Mouse (Mus musculus): ENCODE measurements at regions not wholly inside any gene's neighbourhood (a gene's known extent, or its start where the extent isn't known, plus 50 kb on each side); places are given as distances from the start of the nearest gene placed in this dataset.

GRCm38 (mm10) chr4:52666768-52667480 lies 70.8 kb downstream of the Toporsl start:
- H3K27ac ChIP-seq (ENCODE audit: low read length), result no peak overlapping the region
- no peak overlapping the region for H3K4me2 ChIP-seq (ENCODE audit: low read length)
- no peaks in the 10 kb centered on the region for H3K27me3 ChIP-seq (ENCODE audit: control insufficient read depth, insufficient read depth, low read depth, low read length)
- H3K4me3 ChIP-seq (ENCODE audit: low read depth, low read length), result no peak overlapping the region
- no peaks in the 10 kb centered on the region for H3K36me3 ChIP-seq (ENCODE audit: control insufficient read depth, insufficient read depth, low read length)
- H3K4me1 ChIP-seq (ENCODE audit: control insufficient read depth, insufficient read depth, low read length), result no peaks in the 10 kb centered on the region
- no peak overlapping the region for H3K9ac ChIP-seq (ENCODE audit: low read depth, low read length)
- no peak for ATAC-seq
- no peaks in the 10 kb centered on the region for H3K9me3 ChIP-seq (replicated peaks; ENCODE audit: control insufficient read depth, low read length, poor library complexity, severe bottlenecking)
- WGBS, result 71% methylated on average over 5 of the region's 5 CpGs

DNA sequence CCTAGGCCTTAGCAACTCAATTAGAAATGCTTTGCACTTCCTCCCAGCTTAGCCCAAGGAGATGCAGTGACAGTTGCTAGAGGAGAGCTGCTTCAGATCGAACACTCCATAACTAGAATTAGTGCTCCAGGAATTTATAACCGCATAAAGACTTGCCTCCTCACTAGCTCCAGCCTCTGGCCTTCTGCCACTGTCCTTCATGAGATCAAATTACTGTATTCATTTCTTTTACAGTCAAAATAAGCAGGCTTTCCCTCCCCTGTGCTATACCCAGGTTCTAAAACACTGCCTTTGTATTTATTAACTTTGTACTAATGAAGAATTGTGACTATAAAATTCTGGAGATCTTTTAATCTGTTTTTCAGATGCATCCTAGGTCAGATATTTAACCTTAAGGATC lies 104.8 kb upstream of the Olfr275 start:
- no peaks in the 10 kb centered on the region for H3K4me1 ChIP-seq (ENCODE audit: control insufficient read depth, insufficient read depth, low read length)
- no peak overlapping the region for H3K4me2 ChIP-seq (ENCODE audit: low read length)
- no peak overlapping the region for H3K9ac ChIP-seq (ENCODE audit: low read depth, low read length)
- no peaks in the 10 kb centered on the region for H3K36me3 ChIP-seq (ENCODE audit: control insufficient read depth, insufficient read depth, low read length)
- no peaks in the 10 kb centered on the region for H3K27me3 ChIP-seq (ENCODE audit: control insufficient read depth, insufficient read depth, low read depth, low read length)
- no peak overlapping the region for H3K27ac ChIP-seq (ENCODE audit: low read length)
- no peaks in the 10 kb centered on the region for H3K9me3 ChIP-seq (replicated peaks; ENCODE audit: control insufficient read depth, low read length, poor library complexity, severe bottlenecking)
- no peak overlapping the region for H3K4me3 ChIP-seq (ENCODE audit: low read depth, low read length)
- ATAC-seq, result no peak
- 64% methylated on average over 2 of the region's 2 CpGs for WGBS

GRCm38 (mm10) chr4:52726203-52726602 lies 88.2 kb upstream of the Olfr275 start:
- 60% methylated on average over 6 of the region's 6 CpGs for WGBS
- Histone ChIP-seq H3K27ac (ENCODE audit: low read length) (peak overlapping the region; percentile 47), H3K4me3 (ENCODE audit: low read depth, low read length) (no peak overlapping the region), H3K4me1 (ENCODE audit: control insufficient read depth, insufficient read depth, low read length) (no peaks in the 10 kb centered on the region), H3K27me3 (ENCODE audit: control insufficient read depth, insufficient read depth, low read depth, low read length) (no peaks in the 10 kb centered on the region; the same call in 1 of the 2 replicates), H3K9me3 (replicated peaks; ENCODE audit: control insufficient read depth, low read length, poor library complexity, severe bottlenecking) (no peaks in the 10 kb centered on the region), H3K4me2 (ENCODE audit: low read length) (peak overlapping the region; percentile 32; the same call in 1 of the 2 replicates), H3K9ac (ENCODE audit: low read depth, low read length) (no peak overlapping the region), H3K36me3 (ENCODE audit: control insufficient read depth, insufficient read depth, low read length) (no peaks in the 10 kb centered on the region)
- peak; percentile 66; the same call in 1 of the 2 replicates for ATAC-seq

DNA sequence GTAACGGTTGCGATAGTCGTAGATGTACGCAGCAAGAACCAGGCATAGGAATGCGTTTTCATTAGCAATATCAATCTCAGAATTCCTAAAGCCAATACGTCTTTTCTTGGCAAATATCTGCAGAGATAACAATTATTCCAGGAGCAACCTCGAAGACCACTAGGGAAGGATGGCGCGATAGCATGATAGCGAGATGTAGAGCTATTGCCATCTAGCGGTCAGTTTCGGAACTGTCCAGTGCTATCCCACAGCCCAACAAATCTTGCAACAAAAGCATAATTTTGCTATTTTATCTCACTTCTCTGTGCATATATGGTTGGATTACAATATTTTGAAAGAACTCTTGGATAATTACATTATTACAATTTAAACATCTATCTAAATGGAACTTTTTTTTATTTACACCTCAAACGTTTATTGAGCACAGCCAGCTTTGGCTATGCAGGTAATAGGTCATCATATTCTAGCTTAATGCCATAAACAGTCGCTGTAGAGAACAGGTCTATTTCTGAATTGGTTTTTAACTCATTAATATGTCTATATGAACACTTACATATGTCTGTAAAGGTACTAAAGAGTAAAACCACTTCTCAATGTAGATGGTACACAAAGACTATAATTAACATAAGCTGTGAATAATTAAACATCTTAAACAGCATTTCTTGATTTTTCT lies 87.6 kb upstream of the Olfr275 start:
- Histone ChIP-seq H3K27ac (ENCODE audit: low read length) (peak overlapping the region; percentile 47), H3K9ac (ENCODE audit: low read depth, low read length) (no peak overlapping the region), H3K4me1 (ENCODE audit: control insufficient read depth, insufficient read depth, low read length) (no peaks in the 10 kb centered on the region), H3K9me3 (replicated peaks; ENCODE audit: control insufficient read depth, low read length, poor library complexity, severe bottlenecking) (no peaks in the 10 kb centered on the region), H3K36me3 (ENCODE audit: control insufficient read depth, insufficient read depth, low read length) (no peaks in the 10 kb centered on the region), H3K4me3 (ENCODE audit: low read depth, low read length) (no peak overlapping the region), H3K27me3 (ENCODE audit: control insufficient read depth, insufficient read depth, low read depth, low read length) (no peaks in the 10 kb centered on the region; the same call in 1 of the 2 replicates), H3K4me2 (ENCODE audit: low read length) (peak overlapping the region; percentile 32; the same call in 1 of the 2 replicates)
- ATAC-seq, result peak; percentile 89
- 23% methylated on average over 14 of the region's 14 CpGs for WGBS

DNA sequence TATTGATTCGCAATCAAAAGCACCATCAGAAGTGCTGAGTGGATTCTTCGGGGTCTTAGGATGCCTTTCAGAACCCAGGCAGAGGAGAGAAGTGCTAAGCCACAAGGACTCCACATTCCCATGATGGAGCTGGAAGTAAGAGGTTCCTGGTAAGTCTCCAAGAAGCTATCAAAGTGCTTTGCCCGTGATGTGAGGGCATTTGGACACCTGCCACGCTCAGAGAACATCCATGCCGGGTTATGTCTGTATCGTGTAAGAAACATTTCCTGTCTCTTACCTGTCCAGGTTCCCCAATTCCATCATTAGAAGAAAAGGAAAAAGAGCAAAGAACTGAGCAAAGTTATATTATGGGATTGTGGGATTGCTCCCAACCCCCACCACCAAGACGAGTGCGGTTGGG lies 81.3 kb upstream of the Olfr275 start:
- H3K4me2 ChIP-seq (ENCODE audit: low read length), result no peak overlapping the region
- no peak overlapping the region for H3K27ac ChIP-seq (ENCODE audit: low read length)
- 90% methylated on average over 8 of the region's 8 CpGs for WGBS
- H3K4me1 ChIP-seq (ENCODE audit: control insufficient read depth, insufficient read depth, low read length), result no peaks in the 10 kb centered on the region
- H3K4me3 ChIP-seq (ENCODE audit: low read depth, low read length), result no peak overlapping the region
- no peak for ATAC-seq
- no peaks in the 10 kb centered on the region for H3K36me3 ChIP-seq (ENCODE audit: control insufficient read depth, insufficient read depth, low read length)
- H3K9me3 ChIP-seq (replicated peaks; ENCODE audit: control insufficient read depth, low read length, poor library complexity, severe bottlenecking), result no peaks in the 10 kb centered on the region
- H3K9ac ChIP-seq (ENCODE audit: low read depth, low read length), result no peak overlapping the region
- no peaks in the 10 kb centered on the region; the same call in 1 of the 2 replicates for H3K27me3 ChIP-seq (ENCODE audit: control insufficient read depth, insufficient read depth, low read depth, low read length)

GRCm38 (mm10) chr4:52739543-52740474 lies 74.6 kb upstream of the Olfr275 start:
- Histone ChIP-seq H3K4me2 (ENCODE audit: low read length) (no peak overlapping the region), H3K4me1 (ENCODE audit: control insufficient read depth, insufficient read depth, low read length) (no peaks in the 10 kb centered on the region), H3K27ac (ENCODE audit: low read length) (no peak overlapping the region), H3K36me3 (ENCODE audit: control insufficient read depth, insufficient read depth, low read length) (no peaks in the 10 kb centered on the region), H3K9me3 (replicated peaks; ENCODE audit: control insufficient read depth, low read length, poor library complexity, severe bottlenecking) (no peaks in the 10 kb centered on the region), H3K27me3 (ENCODE audit: control insufficient read depth, insufficient read depth, low read depth, low read length) (no peaks in the 10 kb centered on the region), H3K4me3 (ENCODE audit: low read depth, low read length) (no peak overlapping the region), H3K9ac (ENCODE audit: low read depth, low read length) (no peak overlapping the region)
- 71% methylated on average over 9 of the region's 9 CpGs for WGBS
- no peak for ATAC-seq

DNA sequence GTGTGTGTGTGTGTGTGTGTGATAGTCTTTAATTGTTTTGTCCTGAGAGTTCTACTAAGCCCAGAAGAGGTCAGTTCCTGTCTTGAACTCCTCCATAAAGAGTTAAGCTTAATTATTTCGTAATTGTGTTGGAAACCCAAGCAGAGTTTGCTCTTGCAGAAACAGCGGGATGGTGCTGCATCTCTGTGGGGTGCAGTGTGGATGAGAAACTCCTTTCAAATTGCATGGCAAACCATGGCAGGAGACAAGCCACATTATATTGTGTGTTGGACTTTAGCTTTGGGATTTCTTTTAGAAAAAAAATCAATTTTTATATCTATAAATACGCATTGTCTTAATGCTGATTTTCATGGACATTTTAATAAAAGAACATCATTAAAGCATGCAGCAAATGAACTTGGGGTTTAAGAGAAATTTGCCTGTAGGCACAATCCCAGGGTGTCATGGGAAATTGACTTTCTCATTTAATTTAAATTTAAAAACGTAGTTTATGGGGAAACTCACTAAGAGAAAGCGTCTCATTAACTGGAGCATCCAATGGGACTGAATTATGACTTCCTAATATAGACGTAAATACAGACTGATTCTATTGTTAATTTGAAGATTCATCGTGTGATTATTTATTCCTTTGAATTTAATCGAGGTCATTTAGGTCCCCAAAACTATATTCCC lies 61.4 kb upstream of the Olfr275 start:
- H3K4me1 ChIP-seq (ENCODE audit: control insufficient read depth, insufficient read depth, low read length), result no peaks in the 10 kb centered on the region
- no peak for ATAC-seq
- no peak overlapping the region for H3K4me3 ChIP-seq (ENCODE audit: low read depth, low read length)
- 57% methylated on average over 8 of the region's 8 CpGs for WGBS
- H3K36me3 ChIP-seq (ENCODE audit: control insufficient read depth, insufficient read depth, low read length), result no peaks in the 10 kb centered on the region
- H3K4me2 ChIP-seq (ENCODE audit: low read length), result no peak overlapping the region
- no peak overlapping the region for H3K27ac ChIP-seq (ENCODE audit: low read length)
- H3K9ac ChIP-seq (ENCODE audit: low read depth, low read length), result no peak overlapping the region
- H3K9me3 ChIP-seq (replicated peaks; ENCODE audit: control insufficient read depth, low read length, poor library complexity, severe bottlenecking), result no peaks in the 10 kb centered on the region
- no peaks in the 10 kb centered on the region for H3K27me3 ChIP-seq (ENCODE audit: control insufficient read depth, insufficient read depth, low read depth, low read length)
